Mouse (Mus musculus) cerebellum, adult 18-20 months (tissue): ENCODE measurements at regions not wholly inside any gene's neighbourhood (a gene's known extent, or its start where the extent isn't known, plus 50 kb on each side); places are given as distances from the start of the nearest gene placed in this dataset.

Source experiments
- DNase-seq, 2 experiments: peaks; one replicate each; pipeline ENCODE4 v3.0.0; 2021

GRCm38 (mm10) chr12:106128944-106129724 lies 119.1 kb downstream of the Vrk1 start:
- DNase-seq = no peak

- no peak for DNase-seq
Observed at GRCm38 (mm10) chr12:106130071-106130676, 120.1 kb downstream of the Vrk1 start.

GRCm38 (mm10) chr12:106132715-106133114 lies 122.7 kb downstream of the Vrk1 start:
- no peak for DNase-seq

GRCm38 (mm10) chr12:106138466-106138865 lies 128.4 kb downstream of the Vrk1 start:
- no peak for DNase-seq

- no peak for DNase-seq
Observed at GRCm38 (mm10) chr12:106139491-106139890, 129.5 kb downstream of the Vrk1 start.

GRCm38 (mm10) chr12:106139927-106140326 lies 129.9 kb downstream of the Vrk1 start:
- no peak for DNase-seq

- no peak for DNase-seq
Observed at GRCm38 (mm10) chr12:106140671-106141070, 130.6 kb downstream of the Vrk1 start.

- no peak for DNase-seq
Observed at GRCm38 (mm10) chr12:106143548-106143947, 133.5 kb downstream of the Vrk1 start.

- DNase-seq = no peak
Observed at GRCm38 (mm10) chr12:106156837-106157236, 146.8 kb downstream of the Vrk1 start.

GRCm38 (mm10) chr12:106157827-106158226 lies 147.8 kb downstream of the Vrk1 start:
- DNase-seq = no peak

GRCm38 (mm10) chr12:106158620-106159019 lies 148.6 kb downstream of the Vrk1 start:
- DNase-seq = no peak

- no peak for DNase-seq
Observed at GRCm38 (mm10) chr12:106171301-106171700, 161.3 kb downstream of the Vrk1 start.

GRCm38 (mm10) chr12:106173211-106173610 lies 163.2 kb downstream of the Vrk1 start:
- no peak for DNase-seq

GRCm38 (mm10) chr12:106174070-106174980 lies 164.3 kb downstream of the Vrk1 start:
- DNase-seq = peak; percentile 43 to 46

GRCm38 (mm10) chr12:106174981-106175700 lies 165.1 kb downstream of the Vrk1 start:
- peak; percentile 43 to 60 for DNase-seq

- no peak for DNase-seq
Observed at GRCm38 (mm10) chr12:106177302-106177701, 167.3 kb downstream of the Vrk1 start.

GRCm38 (mm10) chr12:106177861-106178260 lies 167.8 kb downstream of the Vrk1 start:
- DNase-seq = no peak

- DNase-seq = no peak
Observed at GRCm38 (mm10) chr12:106178688-106179205, 168.7 kb downstream of the Vrk1 start.

- DNase-seq = no peak
Observed at GRCm38 (mm10) chr12:106182923-106183322, 172.9 kb downstream of the Vrk1 start.

GRCm38 (mm10) chr12:106183973-106184372 lies 173.9 kb downstream of the Vrk1 start:
- DNase-seq = no peak

- DNase-seq = peak; percentile 86 to 91
Observed at GRCm38 (mm10) chr12:106185398-106186077, 175.5 kb downstream of the Vrk1 start.

GRCm38 (mm10) chr12:106186501-106186900 lies 176.5 kb downstream of the Vrk1 start:
- DNase-seq = peak; percentile 20 to 43
